Mouse (Mus musculus) liver, adult (tissue): ENCODE results near the gene Pde3b.

Experiments
- GATA4 ChIP-seq: IDR thresholded peaks from 2 replicates; pipeline ENCODE4 v1.6.1; 2014; ENCODE audit warnings: mild to moderate bottlenecking, low read length; ENCODE audit not compliant: insufficient replicate concordance

The Pde3b gene

GRCm38 (mm10) chr7:114414421-114415335, at the start of gene Pde3b:
Pde3b (plus strand) TSS chr7:114415281.
- TF ChIP-seq GATA4 = no peak

- no peak for TF ChIP-seq GATA4
These were observed 13.0 kb upstream of the Pde3b start for GRCm38 (mm10) chr7:114402130-114402529.

- TF ChIP-seq GATA4 = no peak
These were observed 397 bp downstream of the Pde3b start for GRCm38 (mm10) chr7:114415336-114416020.

- TF ChIP-seq GATA4 = no peak
These were observed 1.2 kb downstream of the Pde3b start for GRCm38 (mm10) chr7:114416021-114416845.

- no peak for TF ChIP-seq GATA4
These were observed 5.8 kb downstream of the Pde3b start for GRCm38 (mm10) chr7:114420918-114421317.

- TF ChIP-seq GATA4 = no peak
These were observed 7.1 kb downstream of the Pde3b start for GRCm38 (mm10) chr7:114422224-114422623.

- no peak for TF ChIP-seq GATA4
These were observed 14.7 kb downstream of the Pde3b start for GRCm38 (mm10) chr7:114429768-114430167.

- no peak for TF ChIP-seq GATA4
These were observed 16.9 kb downstream of the Pde3b start for GRCm38 (mm10) chr7:114431966-114432365.

- TF ChIP-seq GATA4 = no peak
These were observed 24.6 kb downstream of the Pde3b start for GRCm38 (mm10) chr7:114439726-114440125.

- TF ChIP-seq GATA4 = no peak
These were observed 25.4 kb downstream of the Pde3b start for GRCm38 (mm10) chr7:114440494-114440893.

GRCm38 (mm10) chr7:114452876-114453275, 37.8 kb downstream of the Pde3b start:
- no peak for TF ChIP-seq GATA4

- TF ChIP-seq GATA4 = no peak
These were observed 38.4 kb downstream of the Pde3b start for GRCm38 (mm10) chr7:114453300-114453990.

GRCm38 (mm10) chr7:114454858-114455257, 39.8 kb downstream of the Pde3b start:
- no peak for TF ChIP-seq GATA4

GRCm38 (mm10) chr7:114456904-114457303, 41.8 kb downstream of the Pde3b start:
- no peak for TF ChIP-seq GATA4

GRCm38 (mm10) chr7:114459909-114460308, 44.8 kb downstream of the Pde3b start:
- TF ChIP-seq GATA4 = no peak
